Mouse (Mus musculus) erythroblast, embryonic 14.5 days (primary cell): ENCODE measurements around the gene Lca5l. TPM values are rescaled to one million over a fixed set of nuclear protein-coding genes. Genes with fewer than 3 reads are reported as not detected.
"Not testable (repeated sequence)": the region's sequence is repeated elsewhere in the genome, so short reads cannot be mapped to it uniquely, and the experiment has no call there.

Experiments used
- H3K27me3 ChIP-seq: 2 replicates; pipeline ENCODE4 v1.6.1; 2012; ENCODE audit warnings: inconsistent platforms; ENCODE audit not compliant: control insufficient read depth
- H3K36me3 ChIP-seq: 2 replicates; pipeline ENCODE4 v1.6.1; 2012; ENCODE audit warnings: mild to moderate bottlenecking, inconsistent platforms; ENCODE audit not compliant: control insufficient read depth
- H3K4me1 ChIP-seq: 2 replicates; pipeline ENCODE4 v1.6.1; 2012; ENCODE audit warnings: inconsistent platforms; ENCODE audit not compliant: control insufficient read depth
- H3K4me3 ChIP-seq: replicated peaks from 2 replicates; pipeline ENCODE3; 2012; ENCODE audit warnings: moderate library complexity, mild to moderate bottlenecking, inconsistent platforms
- H3K9me3 ChIP-seq: 2 replicates; pipeline ENCODE4 v1.6.1; 2012; ENCODE audit warnings: low read length, inconsistent platforms, mixed read lengths; ENCODE audit not compliant: control insufficient read depth
- GATA1 ChIP-seq: IDR thresholded peaks from 2 replicates; pipeline ENCODE4 v1.6.1; 2012; ENCODE audit warnings: low read length, inconsistent platforms, mixed read lengths
- TAL1 ChIP-seq: IDR thresholded peaks from 3 replicates; pipeline ENCODE4 v1.6.1; 2012; ENCODE audit warnings: low read length, inconsistent platforms, mixed read lengths
- polyA plus RNA-seq: library from polyadenylated mRNA; stranded (reverse); fragments of >175 nt; gene quantifications from 2 replicates; pipeline ENCODE4 v1.2.3, GENCODE M21; 2012

The Lca5l gene
- polyA plus RNA-seq, 1 experiment: not detected

DNA sequence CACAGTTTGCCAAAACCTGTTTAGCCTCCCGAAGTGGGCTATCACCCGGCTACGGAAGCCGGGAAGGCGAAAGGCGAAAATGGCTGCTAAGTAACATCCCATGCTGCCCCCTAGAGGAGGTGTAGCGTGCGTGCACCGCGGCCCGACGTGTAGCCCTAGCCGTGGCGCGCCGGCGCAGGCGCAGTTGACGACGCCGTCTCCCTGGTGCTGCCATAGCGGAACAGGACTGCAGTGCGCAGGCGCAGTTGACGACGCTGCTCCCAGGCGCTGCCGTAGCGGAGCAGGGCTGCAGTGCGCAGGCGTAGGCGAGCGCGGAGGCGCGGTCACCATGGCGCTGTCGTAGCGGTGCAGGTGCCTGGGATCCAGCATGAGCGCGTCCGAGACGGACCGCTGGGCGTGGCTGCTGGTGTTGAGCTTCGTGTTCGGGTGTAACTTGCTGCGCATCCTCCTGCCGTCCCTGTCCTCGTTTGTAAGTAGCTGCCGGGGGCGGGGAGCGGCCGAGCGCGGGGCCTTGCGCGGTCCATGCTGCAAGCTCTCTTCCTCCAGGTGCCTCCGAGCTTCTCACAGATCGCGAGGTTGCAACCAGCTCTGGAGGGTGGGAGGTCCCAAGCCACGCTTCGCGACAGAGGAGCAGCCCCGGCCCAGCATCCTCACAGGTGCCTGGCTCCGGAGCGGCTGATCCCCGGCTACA is 46.8 kb downstream of the Lca5l start, which contains the start of gene Wrb:
Gene Wrb, plus strand, starts transcription at position 298 of the 691 bp plus-strand sequence.
- peaks cover 4% of the 10 kb centered on the region; the same call in 1 of the 2 replicates for H3K27me3 ChIP-seq
- H3K36me3 ChIP-seq: no peaks in the 10 kb centered on the region
- peaks cover 8% of the 10 kb centered on the region for H3K9me3 ChIP-seq
- H3K4me3 ChIP-seq: peak within 1 kb of the TSS; percentile 69
- no peak for TF ChIP-seq GATA1
- H3K4me1 ChIP-seq: peaks cover 30% of the 10 kb centered on the region

DNA sequence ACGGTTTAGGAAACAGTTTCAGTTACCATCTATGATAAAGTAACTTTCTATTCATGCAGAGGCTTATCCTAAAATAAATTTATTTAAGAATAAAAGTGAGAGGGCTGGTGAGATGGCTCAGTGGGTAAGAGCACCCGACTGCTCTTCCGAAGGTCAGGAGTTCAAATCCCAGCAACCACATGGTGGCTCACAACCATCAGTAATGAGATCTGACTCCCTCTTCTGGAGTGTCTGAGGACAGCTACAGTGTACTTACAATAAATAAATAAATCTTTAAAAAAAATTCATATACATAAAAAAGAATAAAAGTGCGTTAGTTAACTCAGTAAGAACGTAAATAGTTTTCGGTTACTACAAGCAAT is 47.3 kb downstream of the Lca5l start:
- H3K27me3 ChIP-seq, H3K36me3 ChIP-seq: not testable (repeated sequence)
- Histone ChIP-seq H3K4me1 (peaks cover 30% of the 10 kb centered on the region), H3K9me3 (peaks cover 10% of the 10 kb centered on the region), H3K4me3 (peak overlapping the region; percentile 69)

DNA sequence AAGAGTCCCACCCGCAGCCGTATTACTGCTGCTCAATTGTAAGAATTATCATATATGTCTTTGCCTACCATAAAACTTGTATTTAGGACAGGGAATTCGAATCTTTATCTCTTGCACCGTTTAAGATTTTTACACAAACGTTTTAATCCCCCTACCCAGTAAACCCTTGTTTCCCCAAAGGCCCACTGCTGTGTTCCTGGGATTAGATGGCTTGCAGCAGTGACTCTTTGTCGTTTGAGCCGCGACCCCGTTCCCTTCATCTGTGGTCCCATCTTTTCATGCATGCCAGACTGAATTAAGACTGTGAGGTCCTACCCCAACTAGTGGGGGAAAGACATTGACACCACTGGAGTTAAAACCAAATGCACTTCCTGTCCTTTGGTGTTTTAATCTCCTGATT is 63.6 kb downstream of the Lca5l start:
- TF ChIP-seq GATA1 (no peak), TAL1 (no peak)
- Histone ChIP-seq H3K9me3 (no peaks in the 10 kb centered on the region), H3K4me1 (peaks cover 35% of the 10 kb centered on the region), H3K36me3 (peaks cover 30% of the 10 kb centered on the region), H3K4me3 (peak overlapping the region; percentile 77), H3K27me3 (peaks cover 8% of the 10 kb centered on the region)

DNA sequence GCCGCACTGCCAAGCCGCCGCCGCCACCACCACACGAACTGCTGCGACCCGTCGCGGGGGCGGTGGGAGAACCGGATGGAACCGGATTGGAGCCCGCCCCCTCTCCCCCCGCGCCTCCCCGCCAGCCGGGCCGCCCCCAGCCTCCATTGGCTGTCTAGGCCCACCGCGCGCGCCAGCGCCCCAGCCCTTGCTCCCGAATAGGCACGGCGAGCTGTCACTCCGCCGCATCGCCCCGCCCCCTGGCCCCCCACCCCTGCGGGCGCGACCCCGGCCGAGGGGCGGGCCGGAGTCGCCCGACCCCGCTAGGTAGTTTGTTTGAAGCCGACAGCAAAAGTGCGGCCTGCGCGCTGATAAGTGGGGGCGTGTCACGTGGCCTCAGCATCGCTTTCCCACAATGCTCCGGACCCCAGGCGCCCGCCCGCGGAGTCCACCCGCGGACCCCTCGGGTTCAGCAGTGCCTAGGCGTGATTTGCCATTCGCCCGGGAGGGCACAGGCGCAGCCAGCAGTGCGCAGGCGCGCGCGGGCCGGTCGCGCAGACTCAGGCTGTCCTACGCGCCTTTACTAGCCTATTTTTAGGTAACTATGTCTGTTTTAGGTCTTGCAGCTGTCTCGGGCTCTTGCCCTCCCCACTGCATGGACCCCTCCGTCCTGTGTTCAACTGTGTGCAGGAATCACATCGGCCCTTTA is 64.3 kb downstream of the Lca5l start, which contains the start of gene Hmgn1:
Gene Hmgn1, minus strand, starts transcription at position 73 of the 688 bp plus-strand sequence.
- Histone ChIP-seq H3K36me3 (peaks cover 35% of the 10 kb centered on the region), H3K27me3 (peaks cover 8% of the 10 kb centered on the region), H3K9me3 (no peaks in the 10 kb centered on the region), H3K4me1 (peaks cover 35% of the 10 kb centered on the region), H3K4me3 (peak within 1 kb of the TSS; percentile 77)
- TF ChIP-seq TAL1 (no peak), GATA1 (no peak)

DNA sequence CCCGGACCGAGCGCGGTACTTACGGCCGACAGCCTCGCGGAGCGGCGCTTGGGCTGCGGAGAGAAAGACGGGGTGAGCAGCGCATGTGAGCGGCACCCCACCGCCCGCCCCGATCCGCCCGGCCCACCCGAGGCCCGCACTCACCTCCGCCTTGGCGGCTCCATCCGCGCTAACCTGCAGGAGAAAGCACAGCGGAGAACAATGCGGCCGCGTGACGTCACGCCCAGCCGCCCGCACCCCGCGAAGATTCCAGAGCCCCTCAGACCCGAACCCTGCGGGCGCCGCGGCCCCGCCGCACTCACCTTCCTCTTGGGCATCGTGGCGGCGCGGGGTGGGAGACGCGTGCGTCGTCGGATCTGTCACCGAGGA is 64.8 kb downstream of the Lca5l start:
- Histone ChIP-seq H3K36me3 (peaks cover 41% of the 10 kb centered on the region), H3K9me3 (no peaks in the 10 kb centered on the region), H3K4me3 (peak overlapping the region; percentile 77), H3K27me3 (peaks cover 8% of the 10 kb centered on the region), H3K4me1 (peaks cover 35% of the 10 kb centered on the region)
- TF ChIP-seq GATA1: no peak
- TF ChIP-seq TAL1: no peak

DNA sequence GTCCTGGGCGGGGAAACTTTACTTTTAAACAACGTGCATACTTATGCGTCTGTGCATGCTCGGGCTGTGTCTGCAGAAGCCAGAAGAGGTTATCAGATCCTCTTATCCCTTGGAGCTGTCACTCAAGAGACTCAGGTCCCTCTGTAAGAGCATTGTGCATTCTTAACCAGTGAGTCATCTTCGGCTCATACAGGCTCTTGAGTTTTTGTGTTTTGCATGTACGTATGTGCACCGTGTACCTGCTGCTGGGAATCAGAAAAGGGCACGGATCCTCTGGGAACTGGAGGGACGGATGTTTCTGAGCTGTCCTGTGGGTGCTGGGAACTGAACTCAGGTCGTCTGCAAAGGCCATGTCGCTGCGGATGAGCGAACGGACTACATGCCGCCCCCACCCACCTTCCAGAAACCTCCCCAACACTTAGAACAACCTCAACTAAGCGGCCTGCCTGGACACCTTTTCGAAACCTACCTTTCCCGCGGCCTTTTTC is 65.3 kb downstream of the Lca5l start:
- no peak for TF ChIP-seq GATA1
- no peak for TF ChIP-seq TAL1
- H3K36me3 ChIP-seq: peaks cover 43% of the 10 kb centered on the region
- no peaks in the 10 kb centered on the region for H3K9me3 ChIP-seq
- peak overlapping the region; percentile 77 for H3K4me3 ChIP-seq
- peaks cover 10% of the 10 kb centered on the region for H3K27me3 ChIP-seq
- peaks cover 35% of the 10 kb centered on the region for H3K4me1 ChIP-seq

DNA sequence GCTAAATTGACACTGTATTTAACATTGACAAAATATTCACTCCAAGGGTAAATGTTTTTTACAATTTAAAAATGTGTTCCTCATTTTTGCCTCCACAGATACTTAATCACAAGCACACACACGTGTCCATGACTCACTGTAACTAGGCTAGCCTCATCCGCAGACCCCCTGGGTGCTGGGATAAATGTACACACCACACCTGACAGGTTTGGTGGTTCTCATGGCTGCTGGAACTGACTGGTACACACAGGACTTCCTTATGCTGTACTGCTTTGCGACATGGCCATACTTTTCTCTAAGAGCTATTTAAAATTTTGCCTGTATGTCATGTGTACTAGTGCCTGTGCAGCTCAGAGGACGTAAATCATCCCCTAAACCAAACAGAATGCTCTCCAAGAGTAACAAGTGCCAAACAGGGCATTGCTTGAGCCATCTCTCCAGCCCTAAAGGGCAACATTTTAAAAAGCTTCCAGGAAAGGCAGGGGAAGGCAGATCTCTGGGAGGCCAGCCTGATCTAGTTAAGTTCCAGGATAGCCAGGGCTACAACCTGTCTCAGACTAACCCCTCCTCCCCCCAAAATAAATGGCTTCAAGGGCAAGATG is 71.9 kb downstream of the Lca5l start:
- no peak overlapping the region for H3K4me3 ChIP-seq
- H3K9me3 ChIP-seq: no peaks in the 10 kb centered on the region
- H3K4me1 ChIP-seq: peaks cover 4% of the 10 kb centered on the region
- peaks cover 5% of the 10 kb centered on the region for H3K27me3 ChIP-seq
- no peak for TF ChIP-seq TAL1
- no peak for TF ChIP-seq GATA1
- peaks cover 42% of the 10 kb centered on the region for H3K36me3 ChIP-seq

DNA sequence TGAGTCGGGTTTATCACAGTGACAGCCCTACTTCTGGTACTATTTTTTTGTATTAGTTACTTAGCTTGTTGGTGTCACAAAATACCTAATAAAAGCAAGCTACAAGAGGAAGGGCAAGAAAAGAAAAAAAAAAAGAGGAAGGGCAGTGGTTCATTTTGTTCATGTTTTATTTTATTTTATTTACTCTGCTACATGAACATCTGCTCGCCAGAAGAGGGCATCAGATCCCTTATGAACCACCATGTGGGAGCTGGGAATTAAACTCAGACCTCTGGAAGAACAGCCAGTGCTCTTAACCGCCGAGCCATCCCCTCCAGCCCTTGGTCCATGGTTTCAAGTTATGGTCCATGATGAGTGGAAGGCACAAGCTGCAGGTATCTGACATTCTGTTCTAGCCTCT is 77.3 kb downstream of the Lca5l start:
- Histone ChIP-seq H3K4me3 (no peak overlapping the region), H3K9me3 (no peaks in the 10 kb centered on the region), H3K4me1 (no peaks in the 10 kb centered on the region), H3K27me3 (peaks cover 3% of the 10 kb centered on the region), H3K36me3 (no peaks in the 10 kb centered on the region)
- no peak for TF ChIP-seq TAL1
- no peak for TF ChIP-seq GATA1

DNA sequence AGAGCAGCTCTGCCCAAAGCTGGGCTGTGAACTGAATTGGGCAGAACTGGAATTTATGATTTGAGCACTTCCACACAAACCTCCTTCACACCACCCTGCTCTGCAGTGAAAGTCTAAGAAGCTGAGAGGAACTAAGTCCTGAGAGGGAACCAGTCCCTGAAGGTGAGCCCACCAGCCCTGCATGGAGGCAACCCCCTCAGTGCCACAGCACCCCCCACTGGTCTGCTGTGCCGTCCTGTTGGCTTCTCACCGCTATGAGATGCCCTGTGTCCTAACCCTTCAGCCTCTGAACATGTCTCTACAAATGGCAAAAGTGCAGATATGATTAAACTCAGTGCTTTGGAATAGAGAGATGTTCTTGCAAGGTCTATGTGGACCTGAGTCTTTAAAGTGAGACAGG is 79.3 kb downstream of the Lca5l start:
- no peaks in the 10 kb centered on the region for H3K36me3 ChIP-seq
- TF ChIP-seq TAL1 (no peak), GATA1 (no peak)
- no peaks in the 10 kb centered on the region for H3K9me3 ChIP-seq
- no peak overlapping the region for H3K4me3 ChIP-seq
- no peaks in the 10 kb centered on the region for H3K4me1 ChIP-seq
- peaks cover 3% of the 10 kb centered on the region for H3K27me3 ChIP-seq
